Mouse (Mus musculus) colon, adult 2 months (tissue): ENCODE results near the gene Upf3a. TPM values are rescaled to one million over a fixed set of nuclear protein-coding genes. Genes with fewer than 3 reads are reported as not detected.

Source experiments
- polyA plus RNA-seq: library from polyadenylated mRNA; depleted of rRNA; stranded (reverse); fragments of >200 nt; gene quantifications from 2 replicates; pipeline ENCODE4 v1.2.3, GENCODE M21; 2012; rRNA removed

Gene Upf3a
- 9.1 and 9.4 TPM in 2 replicates for polyA plus RNA-seq

DNA sequence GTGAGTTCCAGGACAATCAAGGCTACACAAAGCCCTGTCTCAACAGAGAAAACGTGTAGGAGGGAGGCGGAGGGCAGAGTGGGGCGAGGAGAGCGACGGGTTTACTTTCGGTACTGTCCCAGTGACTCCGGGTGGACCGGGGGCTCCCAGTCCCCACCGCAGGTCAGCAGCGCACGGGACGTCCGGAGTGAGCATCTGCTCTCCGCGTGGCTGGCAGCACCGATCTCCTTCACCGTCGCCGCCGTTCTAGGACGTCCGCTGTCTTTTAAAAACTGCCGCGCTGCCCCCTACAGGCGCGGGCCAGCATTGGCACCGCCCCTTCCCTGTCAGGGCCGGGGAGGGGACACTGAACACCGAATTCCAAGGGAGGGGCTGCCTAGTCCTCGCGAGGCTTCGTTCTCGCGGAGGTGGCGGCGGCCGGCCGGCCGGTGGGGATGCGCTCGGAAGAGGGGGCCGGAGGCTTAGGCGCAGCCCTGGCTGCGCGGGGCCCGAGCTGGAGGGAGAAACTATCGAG lies at the start of gene Upf3a:
TSS of gene Upf3a (plus strand) at position 366 of the 514 bp plus-strand sequence.

DNA sequence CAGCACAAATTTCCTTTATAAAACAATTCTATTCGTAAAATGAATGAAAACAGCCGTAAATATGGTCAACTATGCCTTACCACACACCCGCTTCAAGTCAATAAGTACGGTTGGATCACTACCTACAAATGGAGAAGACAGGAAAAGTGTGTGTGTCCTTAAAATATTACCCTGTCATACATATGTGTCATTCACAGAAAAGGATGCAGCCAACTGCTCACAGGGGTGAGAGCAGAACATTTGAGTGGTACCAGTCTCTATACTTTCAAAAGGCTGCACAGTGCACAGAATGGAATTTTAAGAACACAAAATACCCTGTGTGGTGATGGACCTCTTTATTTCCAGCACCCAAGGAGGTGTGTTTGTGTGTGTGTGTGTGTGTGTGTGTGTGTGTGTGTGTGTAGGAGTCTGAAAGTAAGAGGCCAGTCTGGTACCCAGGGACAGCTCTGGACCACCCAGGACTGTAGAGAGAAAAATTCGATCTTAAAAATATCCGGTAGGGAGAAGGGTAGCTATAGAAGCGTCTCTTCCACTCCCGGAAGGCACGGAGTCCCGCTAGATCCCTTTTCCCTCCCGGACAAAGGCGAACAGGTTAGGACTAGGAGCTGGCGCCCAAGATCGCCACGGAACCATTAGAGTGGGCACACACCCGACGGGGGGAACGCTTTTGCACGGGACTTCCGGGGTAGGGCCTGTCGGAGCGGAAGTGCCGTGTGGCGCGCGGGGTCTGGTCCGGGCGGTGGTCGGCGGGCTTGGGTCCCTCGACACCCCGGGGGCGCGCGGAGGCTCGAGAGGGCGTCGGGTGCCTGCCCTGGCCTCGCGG lies 28.2 kb upstream of the Upf3a start, which contains the start of gene Cdc16:
TSS of gene Cdc16 (plus strand) at position 695 of the 823 bp plus-strand sequence.

DNA sequence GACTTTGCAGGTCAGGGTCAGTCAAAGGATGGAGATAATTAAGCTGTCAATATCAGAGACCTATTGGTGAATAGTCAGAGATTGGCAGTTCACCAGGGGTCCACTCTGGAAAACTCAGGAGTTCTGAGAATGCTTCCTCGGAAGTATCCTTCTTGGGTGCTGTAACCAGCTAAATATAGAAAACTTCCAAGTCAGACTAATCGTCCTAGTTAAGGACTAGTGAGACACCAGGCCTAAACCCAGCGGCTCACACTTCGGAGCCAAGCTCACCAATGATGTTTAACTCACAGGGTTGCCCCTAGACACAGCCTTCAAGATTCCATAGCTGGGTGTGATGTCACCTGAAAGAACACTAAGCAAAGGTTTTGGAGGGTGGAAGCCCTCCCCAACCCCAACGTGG lies 52.9 kb downstream of the Upf3a start, which contains the start of gene AF366264:
TSS of gene AF366264 (minus strand) at position 101 of the 400 bp plus-strand sequence.

Other genes starting within 250 kb of the Upf3a start
- gene 1700029H14Rik, start 223.2 kb upstream of the Upf3a start, polyA plus RNA-seq: 0.21 TPM in 1 of 2 replicates, not detected in the other
- gene Rasa3, start 108.0 kb upstream of the Upf3a start, polyA plus RNA-seq: 20.3 and 21.2 TPM in 2 replicates
- gene Cfap97d2, start 79.7 kb upstream of the Upf3a start, polyA plus RNA-seq: not detected in 2 replicates
- gene Cdc16, start 27.9 kb upstream of the Upf3a start, polyA plus RNA-seq: 24.9 and 28.0 TPM in 2 replicates
- gene AF366264, start 52.8 kb downstream of the Upf3a start, polyA plus RNA-seq: not detected in 2 replicates
- 6.9 and 8.1 TPM in 2 replicates for gene Champ1, start 84.0 kb downstream of the Upf3a start, polyA plus RNA-seq
- gene Coprs, start 104.7 kb downstream of the Upf3a start, polyA plus RNA-seq: 16.4 and 16.8 TPM in 2 replicates